Mouse (Mus musculus) urinary bladder, adult 2 months (tissue): ENCODE measurements around the gene Sec24a. TPM values are rescaled to one million over a fixed set of nuclear protein-coding genes. Genes with fewer than 3 reads are reported as not detected.
"Not testable (repeated sequence)": the region's sequence is repeated elsewhere in the genome, so short reads cannot be mapped to it uniquely, and the experiment has no call there.

Experiments
- DNase-seq: peaks from one replicate; pipeline ENCODE4 v3.0.0; 2022; ENCODE audit warnings: low spot score
- polyA plus RNA-seq: library from polyadenylated mRNA; depleted of rRNA; stranded (reverse); fragments of >200 nt; gene quantifications from 2 replicates; pipeline ENCODE4 v1.2.3, GENCODE M21; 2012; rRNA removed

Sec24a gene
- polyA plus RNA-seq, result 8.5 and 10.6 TPM in 2 replicates

DNA sequence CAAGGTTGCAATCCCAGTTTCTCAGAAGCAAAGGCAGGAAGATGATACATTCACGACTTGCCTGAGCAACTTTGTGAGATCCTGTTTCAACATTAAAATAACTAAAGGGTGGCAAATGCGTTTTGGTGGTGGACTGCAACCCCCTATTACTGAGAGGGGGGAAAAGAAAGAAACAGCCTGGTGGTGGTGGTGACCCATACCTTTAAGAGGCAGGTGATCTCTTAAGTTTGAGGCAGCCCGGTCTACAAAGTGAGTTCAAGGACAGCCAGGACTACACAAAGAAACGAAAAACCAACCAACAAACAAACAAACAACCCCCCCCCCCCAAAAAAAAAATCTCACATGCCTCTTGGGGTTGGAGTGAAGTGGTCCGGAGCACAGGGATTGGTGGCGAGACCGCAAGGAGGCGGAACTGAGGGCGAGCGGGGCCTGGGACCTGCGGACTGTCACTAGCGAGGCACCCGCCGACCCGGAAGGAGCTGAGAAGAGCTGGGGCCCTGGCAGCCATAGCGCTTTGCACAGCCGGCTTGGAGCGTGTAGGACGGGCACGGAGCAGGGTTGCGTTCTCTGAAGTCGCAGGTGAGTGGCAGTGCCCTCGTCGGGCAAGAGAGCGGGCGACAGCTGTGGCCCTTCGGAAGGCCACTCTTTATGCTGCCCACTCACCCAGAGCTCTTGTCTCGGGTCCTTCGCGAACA lies at the start of gene Sec24a, which contains the start of gene Sar1b:
Gene Sec24a, minus strand, starts transcription at position 422 of the 695 bp plus-strand sequence.
Gene Sar1b, plus strand, starts transcription at position 475 of the 695 bp plus-strand sequence.
- DNase-seq, result peak; percentile 69

DNA sequence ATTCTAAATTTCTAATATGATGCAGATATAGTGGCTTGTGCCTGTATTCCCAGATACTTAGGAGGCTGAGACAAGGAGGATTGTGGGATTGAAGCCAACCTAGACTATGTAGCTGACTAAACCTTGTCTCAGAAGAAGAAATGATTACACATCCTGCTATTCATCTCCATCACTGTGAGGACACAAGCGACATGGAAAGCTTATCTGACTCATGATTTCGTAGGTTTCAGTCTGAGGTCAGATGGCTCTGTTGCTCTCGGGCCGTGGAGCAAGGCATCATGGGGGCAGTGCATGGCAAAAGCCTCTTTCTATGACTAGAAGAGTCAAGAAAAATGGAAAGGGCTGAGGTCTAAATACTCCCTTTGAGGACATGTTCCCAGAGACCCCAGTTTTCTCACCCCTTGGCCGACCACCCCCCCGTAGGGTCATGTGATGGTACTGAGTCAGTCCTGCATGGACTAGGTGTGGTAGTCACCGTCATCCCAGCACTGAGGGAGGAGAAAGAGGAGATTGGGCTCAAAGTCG lies 48.6 kb upstream of the Sec24a start:
- DNase-seq, result no peak

- no peak for DNase-seq
Observed at GRCm38 (mm10) chr11:51811230-51811629, 47.8 kb upstream of the Sec24a start.

- DNase-seq, result no peak
Observed at GRCm38 (mm10) chr11:51809632-51810224, 46.3 kb upstream of the Sec24a start.

GRCm38 (mm10) chr11:51807108-51807879 lies 43.9 kb upstream of the Sec24a start:
- DNase-seq, result no peak

GRCm38 (mm10) chr11:51805221-51805981 lies 42.0 kb upstream of the Sec24a start:
- no peak for DNase-seq

DNA sequence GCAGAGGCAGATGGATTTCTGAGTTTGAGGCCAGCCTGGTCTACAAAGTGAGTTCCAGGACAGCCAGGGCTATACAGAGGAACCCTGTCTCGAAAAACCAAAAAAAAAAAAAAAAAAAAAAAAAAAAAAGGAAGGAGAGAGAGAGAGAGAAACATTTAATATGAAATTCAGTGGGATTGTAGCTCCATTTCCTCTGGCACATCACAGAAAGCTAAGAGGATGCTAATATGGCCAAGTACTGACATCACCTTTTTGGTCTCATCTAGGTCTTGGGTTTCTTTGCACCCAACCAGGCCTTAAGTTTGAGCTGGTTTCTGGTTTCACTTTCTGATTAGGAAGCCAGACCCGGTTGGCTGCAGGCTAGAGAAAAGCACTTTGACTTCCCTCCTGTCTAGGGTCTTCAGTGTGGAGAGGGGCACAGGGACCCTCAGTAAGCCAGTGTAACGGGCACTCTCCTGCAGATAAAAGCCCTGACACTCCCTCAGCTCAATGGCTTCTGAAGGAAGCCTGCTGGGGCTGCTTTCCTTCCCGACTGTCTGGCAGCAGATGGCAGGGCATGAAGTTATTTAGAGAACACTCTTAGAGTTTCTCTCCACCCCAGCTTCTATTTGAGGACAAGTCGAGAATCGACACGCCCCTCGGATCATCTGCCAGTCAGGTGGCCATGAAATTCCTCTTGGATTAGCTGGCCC lies 37.3 kb upstream of the Sec24a start:
- DNase-seq, result no peak

GRCm38 (mm10) chr11:51796272-51796671 lies 32.8 kb upstream of the Sec24a start:
- DNase-seq, result no peak

GRCm38 (mm10) chr11:51790662-51791061 lies 27.2 kb upstream of the Sec24a start:
- DNase-seq, result no peak

- DNase-seq, result not testable (repeated sequence)
Observed at GRCm38 (mm10) chr11:51789735-51790134, 26.3 kb upstream of the Sec24a start.

- DNase-seq, result no peak
Observed at GRCm38 (mm10) chr11:51785926-51786325, 22.5 kb upstream of the Sec24a start.

DNA sequence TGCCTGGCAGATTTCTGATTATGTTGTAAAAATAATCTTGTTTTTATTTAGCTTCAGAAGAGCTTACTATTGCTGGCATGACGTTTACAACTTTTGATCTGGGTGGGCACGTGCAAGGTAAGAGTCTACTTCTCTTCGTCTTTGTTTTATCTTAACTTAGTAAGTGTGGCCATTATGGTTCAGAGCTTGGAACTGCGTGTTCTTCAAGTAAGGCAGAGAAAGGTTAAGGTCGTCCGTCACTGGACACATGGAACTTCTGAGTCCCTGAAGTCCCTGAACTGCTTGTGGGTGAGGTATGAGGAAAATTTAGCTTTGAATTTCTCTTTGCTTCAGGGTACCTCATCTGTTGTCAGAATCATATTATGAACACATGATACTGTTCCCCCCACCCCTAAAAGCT lies 19.3 kb upstream of the Sec24a start:
- no peak for DNase-seq

DNA sequence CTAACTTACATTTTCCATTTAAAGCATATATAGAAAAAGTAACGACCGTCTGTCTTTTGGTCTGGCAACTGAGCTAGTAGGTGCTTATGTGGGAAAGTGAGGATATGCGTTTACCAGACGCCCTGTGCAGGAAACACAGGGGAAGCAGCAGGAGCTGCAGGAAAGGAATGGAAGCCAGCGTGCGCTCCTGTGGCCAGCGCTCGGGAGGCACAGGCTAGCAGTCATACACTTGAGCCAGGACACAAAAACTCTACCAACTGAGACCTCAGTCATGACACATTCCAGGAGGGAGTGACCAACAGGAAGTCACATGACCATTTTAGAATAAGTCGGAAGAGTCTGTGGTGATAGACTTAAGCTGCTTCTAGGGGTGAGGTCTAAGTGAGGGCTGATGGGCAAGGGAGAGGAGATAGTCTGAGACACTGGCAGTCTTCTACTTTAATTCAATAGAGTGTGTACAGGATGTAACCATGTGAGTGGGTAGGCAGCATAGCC lies 17.4 kb upstream of the Sec24a start:
- no peak for DNase-seq

DNA sequence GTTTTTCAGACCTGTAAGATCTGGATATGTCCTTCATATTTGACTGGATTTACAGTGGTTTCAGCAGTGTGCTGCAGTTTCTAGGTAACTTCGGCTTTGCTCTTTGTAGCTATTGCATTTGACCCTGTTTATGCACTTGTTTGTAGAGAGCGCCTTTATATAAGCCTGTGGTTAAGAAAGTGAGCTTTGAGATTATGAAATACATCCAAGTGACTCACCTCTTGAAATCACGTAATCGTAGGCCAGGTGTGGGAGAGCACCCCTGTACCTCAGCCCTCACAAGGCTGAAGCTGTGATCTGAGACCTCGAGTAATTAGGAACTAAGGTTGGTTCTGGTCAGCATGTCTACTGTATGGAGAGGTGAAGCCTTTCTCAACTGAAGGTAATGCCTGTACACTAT lies 14.0 kb upstream of the Sec24a start:
- no peak for DNase-seq

DNA sequence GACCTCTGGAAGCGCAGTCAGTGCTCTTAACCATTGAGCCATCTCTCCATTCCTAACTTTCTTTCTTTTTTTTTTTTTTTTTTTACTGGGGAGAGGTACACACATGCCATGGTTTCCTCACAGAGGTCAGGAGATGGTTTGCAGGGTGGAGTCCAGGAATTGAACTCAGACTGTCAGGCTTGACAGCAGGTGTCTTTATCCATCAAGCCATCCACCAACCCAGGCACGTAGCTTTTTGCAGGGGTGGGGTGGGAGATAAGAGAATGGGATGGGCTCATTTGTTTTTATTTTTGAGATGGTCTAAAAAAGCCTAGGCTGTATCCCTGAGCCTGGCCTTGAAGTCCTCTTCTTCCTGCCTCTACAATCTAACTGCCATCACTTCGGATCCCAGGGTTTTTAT lies 12.1 kb upstream of the Sec24a start:
- no peak for DNase-seq

GRCm38 (mm10) chr11:51768296-51768695 lies 4.9 kb upstream of the Sec24a start:
- DNase-seq, result no peak

- no peak for DNase-seq
Observed at GRCm38 (mm10) chr11:51767579-51768220, 4.3 kb upstream of the Sec24a start.

DNA sequence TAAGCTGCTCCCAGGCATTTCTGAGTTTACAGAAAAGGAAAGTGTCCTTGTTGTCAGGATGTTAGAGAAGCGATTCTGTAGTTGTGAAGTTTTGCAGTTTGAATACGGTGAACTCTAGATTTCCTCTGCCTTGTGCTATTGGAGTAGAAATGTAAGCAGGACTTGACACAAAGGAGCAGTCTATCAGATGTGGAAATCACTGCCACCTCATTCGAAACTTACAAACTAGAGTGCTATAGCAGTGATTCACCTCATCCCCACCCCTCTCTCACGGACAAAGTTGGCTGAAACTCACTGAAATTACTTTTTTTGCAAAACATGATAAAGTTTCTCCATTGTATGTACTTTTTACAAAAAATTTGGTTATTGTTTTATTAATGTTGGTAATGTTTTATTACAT lies 1.4 kb upstream of the Sec24a start:
- DNase-seq, result no peak

- no peak for DNase-seq
Observed at GRCm38 (mm10) chr11:51763955-51764354, 521 bp upstream of the Sec24a start.

DNA sequence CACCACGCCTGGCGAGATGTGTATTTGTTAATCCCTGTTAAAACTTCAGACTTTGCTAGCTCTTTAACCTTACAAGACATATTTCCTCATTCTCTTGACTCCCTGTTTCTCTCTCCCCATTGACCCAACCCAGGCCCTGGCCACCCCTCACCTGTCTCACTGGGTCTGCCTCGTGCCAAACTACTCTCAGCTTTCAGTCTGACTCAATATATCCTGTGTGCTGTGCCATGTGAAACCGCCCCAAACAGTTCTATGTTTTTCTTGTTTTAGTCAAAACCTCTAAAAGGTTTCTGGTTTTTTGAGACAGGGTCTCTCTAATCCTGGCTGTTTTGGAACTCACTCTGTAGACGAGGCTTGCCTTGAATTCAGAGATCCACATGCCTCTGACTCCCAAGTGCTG lies 2.2 kb downstream of the Sec24a start:
- no peak for DNase-seq
